Mouse (Mus musculus) midbrain, embryonic 15.5 days (tissue): ENCODE results near the gene Mapk1. TPM values are rescaled to one million over a fixed set of nuclear protein-coding genes. Genes with fewer than 3 reads are reported as not detected.

Source experiments
- ATAC-seq: fragments of 200-750 bp; cut with Nextera tagmentation; replicated peaks from 2 replicates; pipeline ENCODE4 v1.8.0; 2017; ENCODE audit warnings: moderate TSS enrichment
- H3K27ac ChIP-seq: fragments of 300-500 bp; sonication (generic); 2 replicates; pipeline ENCODE4 v1.5.1; 2015; ENCODE audit warnings: mild to moderate bottlenecking, inconsistent platforms
- H3K27me3 ChIP-seq: fragments of 300-500 bp; sonication (generic); replicated peaks from 2 replicates; pipeline ENCODE4 v1.6.1; 2015; ENCODE audit warnings: inconsistent platforms
- H3K36me3 ChIP-seq: fragments of 300-500 bp; sonication (generic); replicated peaks from 2 replicates; pipeline ENCODE4 v1.6.1; 2015; ENCODE audit warnings: inconsistent platforms
- H3K4me1 ChIP-seq: fragments of 300-500 bp; sonication (generic); 2 replicates; pipeline ENCODE4 v1.6.1; 2015; ENCODE audit warnings: inconsistent platforms
- H3K4me2 ChIP-seq: fragments of 300-500 bp; sonication (generic); 2 replicates; pipeline ENCODE4 v1.6.1; 2015; ENCODE audit warnings: inconsistent platforms, mild to moderate bottlenecking, moderate library complexity
- H3K4me3 ChIP-seq: fragments of 300-500 bp; sonication (generic); 2 replicates; pipeline ENCODE4 v1.5.1; 2015; ENCODE audit warnings: mild to moderate bottlenecking, inconsistent platforms
- H3K9ac ChIP-seq: fragments of 300-500 bp; sonication (generic); 2 replicates; pipeline ENCODE4 v1.6.1; 2015; ENCODE audit warnings: mild to moderate bottlenecking, inconsistent platforms
- H3K9me3 ChIP-seq: fragments of 300-500 bp; sonication (generic); 2 replicates; pipeline ENCODE4 v1.6.1; 2016; ENCODE audit warnings: inconsistent platforms
- WGBS: fragments of 180-500 bp; shearing (Covaris S2); methylation state at CpG from one replicate; pipeline ENCODE4 v1.1.7; 2015; ENCODE audit warnings: mixed read lengths; 5-methylcytosine and 5-hydroxymethylcytosine counted together
- polyA plus RNA-seq: library from polyadenylated mRNA; unstranded; fragments of >200 nt; fragmentation: Nextera tagmentation; extraction: Ambion mirVana; gene quantifications from 2 replicates; pipeline ENCODE4 v1.2.1, GENCODE M21; 2015

The Mapk1 gene
- polyA plus RNA-seq, 1 experiment from 2014 or later: 182 TPM

DNA sequence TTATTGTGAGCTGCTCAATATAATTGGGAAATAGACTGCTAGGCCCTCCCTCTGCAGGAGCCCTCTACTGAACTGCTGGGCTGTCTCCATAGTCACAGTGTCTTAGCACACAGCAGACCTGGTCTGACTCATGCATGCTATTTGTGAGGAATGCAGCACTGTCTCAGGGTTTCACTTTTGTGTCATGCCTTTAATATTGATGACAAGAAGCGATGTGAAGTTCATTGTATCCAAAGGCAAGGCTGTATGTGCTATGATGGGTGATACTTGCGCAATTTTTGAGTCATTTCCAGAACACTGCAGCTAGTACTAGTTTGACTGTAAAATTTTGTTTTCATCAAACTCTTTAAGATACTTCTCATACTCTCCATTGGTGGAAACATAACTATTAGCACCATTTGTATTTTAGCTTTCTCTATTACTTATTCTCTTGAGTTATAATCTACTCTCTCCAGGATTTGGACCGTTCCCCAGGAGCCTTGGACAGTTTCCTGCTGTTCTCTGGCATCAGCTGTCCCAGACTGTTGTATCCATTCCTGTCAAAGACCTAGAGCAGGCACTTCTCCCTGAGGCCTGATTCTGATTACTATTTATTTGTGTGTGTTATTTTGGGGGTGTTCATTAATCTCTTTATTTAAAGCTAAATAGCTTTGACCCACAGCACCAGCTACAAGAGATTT, 41.4 kb downstream of the Mapk1 start:
- H3K27me3 ChIP-seq: no peaks in the 10 kb centered on the region
- no peak overlapping the region for H3K27ac ChIP-seq
- H3K4me1 ChIP-seq: no peaks in the 10 kb centered on the region
- H3K4me3 ChIP-seq: no peak overlapping the region
- no peak for ATAC-seq
- no peak overlapping the region for H3K9ac ChIP-seq
- H3K4me2 ChIP-seq: no peak overlapping the region
- WGBS: 86% methylated on average over 3 of the region's 3 CpGs
- 0 out of 2 replicates have a peak, but pooled peaks cover 16% of the 10 kb centered on the region for H3K36me3 ChIP-seq
- H3K9me3 ChIP-seq: no peaks in the 10 kb centered on the region

- no peak overlapping the region for H3K9ac ChIP-seq
- no peaks in the 10 kb centered on the region for H3K9me3 ChIP-seq
- no peak overlapping the region for H3K4me2 ChIP-seq
- 0 out of 2 replicates have a peak, but pooled peaks cover 13% of the 10 kb centered on the region for H3K36me3 ChIP-seq
- no peak for ATAC-seq
- no peaks in the 10 kb centered on the region for H3K4me1 ChIP-seq
- 64% methylated on average over 4 of the region's 4 CpGs for WGBS
- H3K4me3 ChIP-seq: no peak overlapping the region
- H3K27me3 ChIP-seq: no peaks in the 10 kb centered on the region
- H3K27ac ChIP-seq: no peak overlapping the region
Observed at GRCm38 (mm10) chr16:17029971-17030695, 47.0 kb downstream of the Mapk1 start.

GRCm38 (mm10) chr16:17033754-17034153, 50.6 kb downstream of the Mapk1 start:
- H3K9ac ChIP-seq: no peak overlapping the region
- no peak overlapping the region for H3K4me2 ChIP-seq
- H3K27ac ChIP-seq: no peak overlapping the region
- H3K4me1 ChIP-seq: no peaks in the 10 kb centered on the region
- H3K36me3 ChIP-seq: peaks cover 22% of the 10 kb centered on the region; the same call in 1 of the 2 replicates
- ATAC-seq: no peak
- H3K27me3 ChIP-seq: no peaks in the 10 kb centered on the region
- WGBS: 98% methylated on average over 2 of the region's 2 CpGs
- no peaks in the 10 kb centered on the region for H3K9me3 ChIP-seq
- no peak overlapping the region for H3K4me3 ChIP-seq

GRCm38 (mm10) chr16:17040716-17041115, 57.5 kb downstream of the Mapk1 start:
- Histone ChIP-seq H3K27ac (no peak overlapping the region), H3K36me3 (peaks cover 45% of the 10 kb centered on the region), H3K27me3 (no peaks in the 10 kb centered on the region), H3K4me1 (no peaks in the 10 kb centered on the region), H3K4me3 (no peak overlapping the region), H3K9ac (no peak overlapping the region), H3K4me2 (no peak overlapping the region), H3K9me3 (no peaks in the 10 kb centered on the region)
- no peak for ATAC-seq
- WGBS: 96% methylated on average over 3 of the region's 3 CpGs

DNA sequence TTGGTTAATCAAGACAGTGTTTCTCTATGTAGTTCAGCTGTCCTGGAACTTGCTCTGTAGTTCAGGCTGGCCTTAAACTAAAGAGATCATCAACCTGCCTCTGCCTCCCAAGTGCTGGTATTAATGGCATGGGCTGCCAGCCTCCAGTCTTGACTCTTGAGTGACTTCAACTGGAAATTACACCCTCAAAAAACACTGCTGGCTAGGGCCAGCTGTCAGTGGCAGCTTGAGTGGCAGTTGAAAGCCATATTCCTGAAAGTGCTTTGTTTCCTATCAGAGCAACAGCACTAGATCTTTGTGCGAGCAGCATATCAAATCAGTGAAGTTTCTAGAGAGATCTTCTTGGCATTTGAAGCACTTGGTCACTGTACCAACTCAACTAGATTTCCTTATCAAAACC, 58.2 kb downstream of the Mapk1 start:
- H3K4me3 ChIP-seq: no peak overlapping the region
- peaks cover 39% of the 10 kb centered on the region for H3K36me3 ChIP-seq
- no peak overlapping the region for H3K27ac ChIP-seq
- no peak for ATAC-seq
- WGBS: 89% methylated on average over 1 of the region's 1 CpGs
- no peaks in the 10 kb centered on the region for H3K27me3 ChIP-seq
- H3K4me1 ChIP-seq: no peaks in the 10 kb centered on the region
- H3K9me3 ChIP-seq: no peaks in the 10 kb centered on the region
- no peak overlapping the region for H3K4me2 ChIP-seq
- H3K9ac ChIP-seq: no peak overlapping the region

- Histone ChIP-seq H3K9me3 (no peaks in the 10 kb centered on the region), H3K36me3 (peaks cover 32% of the 10 kb centered on the region), H3K4me3 (no peak overlapping the region), H3K4me1 (no peaks in the 10 kb centered on the region), H3K4me2 (no peak overlapping the region), H3K27ac (no peak overlapping the region), H3K9ac (no peak overlapping the region), H3K27me3 (no peaks in the 10 kb centered on the region)
- WGBS: 93% methylated on average over 3 of the region's 3 CpGs
- ATAC-seq: no peak
Observed at GRCm38 (mm10) chr16:17044320-17044719, 61.1 kb downstream of the Mapk1 start.

GRCm38 (mm10) chr16:17045287-17045686, 62.1 kb downstream of the Mapk1 start:
- H3K4me3 ChIP-seq: no peak overlapping the region
- no peak overlapping the region for H3K27ac ChIP-seq
- no peaks in the 10 kb centered on the region for H3K4me1 ChIP-seq
- no peaks in the 10 kb centered on the region for H3K9me3 ChIP-seq
- H3K9ac ChIP-seq: no peak overlapping the region
- no peak overlapping the region for H3K4me2 ChIP-seq
- WGBS: 11% methylated on average over 3 of the region's 3 CpGs
- no peaks in the 10 kb centered on the region for H3K27me3 ChIP-seq
- ATAC-seq: no peak
- H3K36me3 ChIP-seq: peaks cover 25% of the 10 kb centered on the region

- no peaks in the 10 kb centered on the region for H3K27me3 ChIP-seq
- H3K4me1 ChIP-seq: no peaks in the 10 kb centered on the region
- H3K4me2 ChIP-seq: no peak overlapping the region
- no peaks in the 10 kb centered on the region for H3K9me3 ChIP-seq
- H3K9ac ChIP-seq: no peak overlapping the region
- WGBS: 93% methylated on average over 1 of the region's 1 CpGs
- ATAC-seq: no peak
- H3K27ac ChIP-seq: no peak overlapping the region
- H3K4me3 ChIP-seq: no peak overlapping the region
- H3K36me3 ChIP-seq: peaks cover 12% of the 10 kb centered on the region; the same call in 1 of the 2 replicates
Observed at GRCm38 (mm10) chr16:17049886-17050285, 66.7 kb downstream of the Mapk1 start.

DNA sequence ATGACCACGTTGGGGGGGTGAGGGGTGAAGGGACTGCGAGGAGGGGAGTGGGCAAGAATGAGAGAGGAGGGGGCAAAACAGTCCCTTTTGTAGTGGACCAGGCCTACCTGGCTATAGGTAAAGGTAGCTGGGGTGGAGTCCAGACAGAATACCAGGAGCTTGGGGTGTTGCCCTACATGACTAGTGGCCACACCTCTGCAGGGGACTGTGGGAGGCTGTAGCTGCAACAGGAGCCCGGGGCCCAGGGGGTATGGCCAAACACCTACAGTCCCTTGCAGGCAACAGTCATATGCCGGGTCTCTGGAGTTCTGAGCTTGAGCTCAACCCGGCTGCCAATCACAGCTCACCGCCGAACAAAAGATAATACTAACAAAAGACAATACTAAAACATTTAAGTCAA, 68.9 kb downstream of the Mapk1 start:
- Histone ChIP-seq H3K4me1 (peaks cover 10% of the 10 kb centered on the region; the same call in 1 of the 2 replicates), H3K27me3 (no peaks in the 10 kb centered on the region), H3K27ac (no peak overlapping the region), H3K9me3 (no peaks in the 10 kb centered on the region), H3K36me3 (peaks cover 9% of the 10 kb centered on the region; the same call in 1 of the 2 replicates), H3K4me3 (no peak overlapping the region), H3K9ac (no peak overlapping the region), H3K4me2 (no peak overlapping the region)
- peak; percentile 10; the same call in 1 of the 2 replicates for ATAC-seq
- WGBS: 81% methylated on average over 7 of the region's 7 CpGs

- Histone ChIP-seq H3K27ac (no peak overlapping the region), H3K9ac (no peak overlapping the region), H3K4me3 (no peak overlapping the region), H3K9me3 (no peaks in the 10 kb centered on the region), H3K4me1 (peaks cover 10% of the 10 kb centered on the region; the same call in 1 of the 2 replicates), H3K4me2 (no peak overlapping the region), H3K36me3 (no peaks in the 10 kb centered on the region), H3K27me3 (no peaks in the 10 kb centered on the region)
- 71% methylated on average over 3 of the region's 3 CpGs for WGBS
- ATAC-seq: no peak
Observed at GRCm38 (mm10) chr16:17053903-17054302, 70.7 kb downstream of the Mapk1 start.

GRCm38 (mm10) chr16:17055584-17055983, 72.4 kb downstream of the Mapk1 start:
- H3K4me3 ChIP-seq: no peak overlapping the region
- H3K36me3 ChIP-seq: no peaks in the 10 kb centered on the region
- H3K4me1 ChIP-seq: peaks cover 10% of the 10 kb centered on the region; the same call in 1 of the 2 replicates
- WGBS: 31% methylated on average over 3 of the region's 3 CpGs
- ATAC-seq: peak; percentile 62
- H3K27ac ChIP-seq: peak overlapping the region; percentile 16; the same call in 1 of the 2 replicates
- H3K9ac ChIP-seq: no peak overlapping the region
- H3K9me3 ChIP-seq: no peaks in the 10 kb centered on the region
- H3K27me3 ChIP-seq: no peaks in the 10 kb centered on the region
- H3K4me2 ChIP-seq: no peak overlapping the region

- Histone ChIP-seq H3K36me3 (no peaks in the 10 kb centered on the region), H3K4me3 (no peak overlapping the region), H3K4me1 (no peaks in the 10 kb centered on the region), H3K27me3 (no peaks in the 10 kb centered on the region), H3K9me3 (no peaks in the 10 kb centered on the region), H3K4me2 (no peak overlapping the region), H3K27ac (no peak overlapping the region), H3K9ac (no peak overlapping the region)
- 88% methylated on average over 1 of the region's 1 CpGs for WGBS
- no peak for ATAC-seq
Observed at GRCm38 (mm10) chr16:17062338-17062737, 79.2 kb downstream of the Mapk1 start.
